Mouse (Mus musculus): ENCODE results near the gene Cfdp1. TPM values are rescaled to one million over a fixed set of nuclear protein-coding genes. Genes with fewer than 3 reads are reported as not detected.

Gene Cfdp1
- polyA plus RNA-seq, 1 experiment: 16.9 TPM

DNA sequence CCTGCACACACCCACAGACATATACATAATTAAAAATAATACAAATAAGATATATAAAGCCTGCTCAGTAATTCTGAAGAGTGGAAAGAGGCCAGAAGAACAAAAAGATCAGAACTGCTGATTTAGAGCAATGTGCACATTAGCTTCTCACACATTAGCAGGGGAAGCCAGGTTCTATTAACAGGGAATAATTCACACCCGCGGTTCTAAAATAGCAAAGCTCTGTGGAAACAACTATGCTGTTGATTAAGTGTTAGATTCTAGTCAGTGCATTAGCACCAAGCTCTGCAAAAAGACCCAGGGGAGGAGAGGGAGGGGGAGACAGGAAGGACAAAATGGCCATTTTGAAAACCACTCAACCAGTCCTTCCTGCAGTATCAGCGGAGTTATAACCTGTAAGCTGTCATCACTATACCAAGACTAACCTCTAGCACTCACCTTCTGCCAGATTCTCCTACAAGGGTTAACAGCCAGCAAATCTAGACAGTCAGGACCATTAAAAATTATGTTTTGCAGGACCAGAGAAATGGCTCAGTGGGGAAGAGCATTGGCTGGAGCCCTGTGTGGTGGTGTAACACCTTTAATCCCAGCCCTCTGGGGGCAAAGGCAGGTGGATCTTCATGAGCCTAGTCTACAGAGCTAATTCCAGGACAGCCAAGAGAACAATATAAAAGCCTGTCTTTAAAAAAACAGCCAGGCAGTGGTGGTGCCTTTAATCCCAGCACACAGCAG is 45.0 kb downstream of the Cfdp1 start:
- peaks cover 3% of the 10 kb centered on the region for H3K27me3 ChIP-seq (replicated peaks)
- peaks cover 24% of the 10 kb centered on the region for H3K36me3 ChIP-seq (replicated peaks; ENCODE audit: low read length)
- TF ChIP-seq GATA1 (IDR thresholded peaks at IDR 0.05; ENCODE audit: borderline replicate concordance, low read length) (no peak), FLI1 (IDR thresholded peaks at IDR 0.05; ENCODE audit: low read length) (no peak)
- 0 out of 2 replicates have a peak, but pooled peaks cover 3% of the 10 kb centered on the region for H3K9me3 ChIP-seq
- peaks cover 13% of the 10 kb centered on the region for H3K4me1 ChIP-seq
- no peak overlapping the region for H3K4me3 ChIP-seq (replicated peaks)

DNA sequence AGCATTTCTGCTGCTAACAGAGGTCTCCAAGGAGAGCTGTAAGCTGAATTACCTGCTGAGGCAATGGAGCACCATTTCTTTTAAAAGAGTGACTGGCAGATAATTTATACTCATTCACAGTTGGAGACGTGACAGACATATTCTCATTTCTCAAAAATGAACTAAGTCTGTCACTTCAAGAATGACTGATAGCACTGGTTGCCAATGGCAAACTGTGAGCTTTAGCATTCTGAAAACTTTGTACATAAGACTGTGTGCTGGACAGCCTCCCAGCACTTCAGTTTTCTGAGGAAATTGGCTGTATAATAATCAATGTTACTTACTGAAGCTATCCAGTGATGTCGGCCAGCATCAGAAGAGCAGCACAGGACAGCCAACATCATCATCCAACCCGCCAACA is 46.1 kb downstream of the Cfdp1 start:
- Histone ChIP-seq H3K36me3 (replicated peaks; ENCODE audit: low read length) (peaks cover 25% of the 10 kb centered on the region), H3K9me3 (0 out of 2 replicates have a peak, but pooled peaks cover 3% of the 10 kb centered on the region), H3K4me3 (replicated peaks) (no peak overlapping the region), H3K4me1 (peaks cover 23% of the 10 kb centered on the region), H3K27me3 (replicated peaks) (no peaks in the 10 kb centered on the region)
- TF ChIP-seq GATA1 (IDR thresholded peaks at IDR 0.05; ENCODE audit: borderline replicate concordance, low read length): no peak
- no peak for TF ChIP-seq FLI1 (IDR thresholded peaks at IDR 0.05; ENCODE audit: low read length)

DNA sequence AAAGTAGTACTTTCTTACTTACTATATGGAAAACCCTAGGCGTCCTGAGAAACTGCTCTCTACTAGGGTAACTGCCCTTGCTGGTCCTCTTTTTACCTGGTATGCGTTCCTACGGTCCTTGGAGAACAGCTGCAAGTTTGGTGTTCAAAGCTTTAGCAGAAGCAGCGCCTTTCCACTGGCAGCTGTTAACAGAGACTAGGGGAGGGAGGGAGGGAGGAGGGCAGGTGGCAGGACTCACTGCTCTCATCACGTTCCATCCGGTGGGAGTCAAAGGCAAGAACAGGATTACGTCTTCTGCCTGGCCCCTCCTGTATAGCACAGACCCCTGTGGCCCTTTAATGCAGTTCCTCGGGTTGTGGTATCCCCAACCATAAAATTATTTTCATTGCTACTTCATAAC is 50.7 kb downstream of the Cfdp1 start:
- Histone ChIP-seq H3K9me3 (no peaks in the 10 kb centered on the region), H3K36me3 (replicated peaks; ENCODE audit: low read length) (peaks cover 19% of the 10 kb centered on the region), H3K4me1 (peaks cover 31% of the 10 kb centered on the region), H3K4me3 (replicated peaks) (no peak overlapping the region), H3K27me3 (replicated peaks) (peaks cover 3% of the 10 kb centered on the region)
- TF ChIP-seq FLI1 (IDR thresholded peaks at IDR 0.05; ENCODE audit: low read length): no peak
- TF ChIP-seq GATA1 (IDR thresholded peaks at IDR 0.05; ENCODE audit: borderline replicate concordance, low read length): no peak

DNA sequence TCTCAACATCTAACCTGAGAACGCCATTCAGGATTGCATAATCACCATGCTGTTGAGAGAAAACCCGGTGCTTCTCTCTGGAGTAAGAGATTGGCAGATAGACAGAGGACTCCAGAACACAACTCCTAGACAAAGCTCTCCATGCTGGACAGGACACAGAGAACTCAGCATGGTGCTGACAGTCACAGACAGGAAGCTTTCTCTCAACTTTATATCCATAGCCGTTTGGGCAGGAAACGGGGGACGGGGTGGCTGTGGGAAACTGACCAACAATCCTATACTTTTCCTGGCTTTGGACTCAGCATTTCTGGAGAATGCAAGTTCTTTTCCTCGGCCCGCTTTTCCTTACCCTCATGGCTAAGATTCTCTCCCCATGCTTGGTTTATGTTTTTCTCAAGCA is 51.8 kb downstream of the Cfdp1 start:
- peaks cover 3% of the 10 kb centered on the region for H3K27me3 ChIP-seq (replicated peaks)
- peaks cover 25% of the 10 kb centered on the region for H3K36me3 ChIP-seq (replicated peaks; ENCODE audit: low read length)
- H3K4me3 ChIP-seq (replicated peaks): no peak overlapping the region
- peaks cover 31% of the 10 kb centered on the region for H3K4me1 ChIP-seq
- no peaks in the 10 kb centered on the region for H3K9me3 ChIP-seq
- TF ChIP-seq GATA1 (IDR thresholded peaks at IDR 0.05; ENCODE audit: borderline replicate concordance, low read length): no peak

DNA sequence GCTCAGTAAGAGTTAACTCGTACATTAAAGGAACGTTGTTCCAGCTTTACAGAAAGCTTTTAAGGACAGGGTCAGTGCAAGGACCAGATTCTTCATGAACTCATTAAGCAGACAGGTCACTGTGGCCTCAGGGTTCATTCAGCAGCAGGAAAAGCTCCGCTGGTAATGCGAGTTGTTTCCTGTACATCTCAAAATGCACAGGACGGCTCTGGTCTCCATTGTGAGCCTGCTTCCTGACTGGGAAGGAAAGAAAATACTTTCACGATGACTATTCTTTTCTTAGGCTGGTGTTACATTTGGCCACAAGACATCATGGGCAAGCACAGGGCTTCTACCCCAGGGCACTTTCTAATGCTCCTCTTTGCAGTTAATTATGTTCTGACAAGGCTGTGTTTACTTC is 52.6 kb downstream of the Cfdp1 start:
- Histone ChIP-seq H3K4me3 (replicated peaks) (no peak overlapping the region), H3K4me1 (peaks cover 37% of the 10 kb centered on the region), H3K27me3 (replicated peaks) (peaks cover 3% of the 10 kb centered on the region), H3K9me3 (no peaks in the 10 kb centered on the region), H3K36me3 (replicated peaks; ENCODE audit: low read length) (peaks cover 33% of the 10 kb centered on the region)
- TF ChIP-seq GATA1 (IDR thresholded peaks at IDR 0.05; ENCODE audit: borderline replicate concordance, low read length): no peak
- no peak for TF ChIP-seq FLI1 (IDR thresholded peaks at IDR 0.05; ENCODE audit: low read length)

GRCm38 (mm10) chr8:111796528-111796927 is 57.6 kb downstream of the Cfdp1 start:
- peaks cover 3% of the 10 kb centered on the region for H3K27me3 ChIP-seq (replicated peaks)
- peaks cover 30% of the 10 kb centered on the region for H3K4me1 ChIP-seq
- H3K36me3 ChIP-seq (replicated peaks; ENCODE audit: low read length): peaks cover 46% of the 10 kb centered on the region
- TF ChIP-seq FLI1 (IDR thresholded peaks at IDR 0.05; ENCODE audit: low read length) (no peak), GATA1 (IDR thresholded peaks at IDR 0.05; ENCODE audit: borderline replicate concordance, low read length) (no peak)
- H3K9me3 ChIP-seq: no peaks in the 10 kb centered on the region
- H3K4me3 ChIP-seq (replicated peaks): no peak overlapping the region

DNA sequence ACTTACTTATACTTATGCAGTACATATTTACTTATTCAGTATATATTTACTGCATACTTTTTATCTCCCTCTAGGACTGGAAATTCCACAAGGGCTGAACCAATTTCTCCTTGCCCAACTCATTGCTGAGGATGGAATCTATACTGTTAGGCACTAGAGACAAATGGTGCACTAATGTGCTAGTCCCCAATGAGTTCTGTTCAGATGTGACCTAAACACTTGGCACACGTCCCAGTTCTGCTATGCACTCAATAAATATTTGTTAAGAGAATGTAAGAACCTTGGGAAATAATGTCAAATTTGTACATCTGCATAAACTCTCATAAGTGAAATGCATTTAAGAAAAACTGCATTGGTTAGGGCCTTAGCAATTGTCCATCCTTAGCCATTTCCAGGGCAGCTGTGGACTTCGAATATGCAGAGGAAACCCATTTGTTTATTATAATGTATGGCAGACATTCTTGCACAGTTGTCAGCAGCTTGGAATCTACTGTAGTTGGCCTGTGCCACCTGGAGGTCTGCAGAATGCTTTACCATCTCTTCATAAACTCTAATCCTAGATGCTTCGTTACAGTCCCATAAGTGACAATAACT is 60.7 kb downstream of the Cfdp1 start:
- Histone ChIP-seq H3K9me3 (no peaks in the 10 kb centered on the region), H3K27me3 (replicated peaks) (no peaks in the 10 kb centered on the region), H3K4me1 (peaks cover 23% of the 10 kb centered on the region), H3K4me3 (replicated peaks) (no peak overlapping the region), H3K36me3 (replicated peaks; ENCODE audit: low read length) (peaks cover 48% of the 10 kb centered on the region)
- TF ChIP-seq GATA1 (IDR thresholded peaks at IDR 0.05; ENCODE audit: borderline replicate concordance, low read length) (no peak), FLI1 (IDR thresholded peaks at IDR 0.05; ENCODE audit: low read length) (no peak)

DNA sequence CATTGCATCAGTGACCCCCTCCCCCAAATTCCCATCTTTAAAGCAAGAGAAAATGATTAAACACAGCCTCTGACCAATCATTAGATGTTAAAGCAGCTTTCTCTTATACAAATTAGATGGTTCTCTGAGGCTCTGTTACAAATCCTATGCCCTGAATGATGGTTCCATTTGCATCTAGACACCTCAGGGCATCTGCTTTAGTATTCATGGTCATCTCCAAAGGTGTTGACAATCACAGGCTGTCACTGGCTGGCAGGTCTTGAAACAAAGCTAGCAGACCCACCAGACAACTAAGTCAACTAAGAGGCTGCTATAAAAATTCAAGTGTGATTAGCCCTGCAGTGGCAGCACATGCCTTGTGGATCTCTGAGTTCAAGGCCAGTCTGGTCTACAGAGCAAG is 64.5 kb downstream of the Cfdp1 start:
- TF ChIP-seq FLI1 (IDR thresholded peaks at IDR 0.05; ENCODE audit: low read length) (no peak), GATA1 (IDR thresholded peaks at IDR 0.05; ENCODE audit: borderline replicate concordance, low read length) (no peak)
- peaks cover 28% of the 10 kb centered on the region for H3K36me3 ChIP-seq (replicated peaks; ENCODE audit: low read length)

GRCm38 (mm10) chr8:111789200-111789599 is 64.9 kb downstream of the Cfdp1 start:
- Histone ChIP-seq H3K4me3 (replicated peaks) (no peak overlapping the region), H3K27me3 (replicated peaks) (no peaks in the 10 kb centered on the region), H3K4me1 (peaks cover 27% of the 10 kb centered on the region), H3K9me3 (no peaks in the 10 kb centered on the region), H3K36me3 (replicated peaks; ENCODE audit: low read length) (peaks cover 24% of the 10 kb centered on the region)
- TF ChIP-seq FLI1 (IDR thresholded peaks at IDR 0.05; ENCODE audit: low read length) (no peak), GATA1 (IDR thresholded peaks at IDR 0.05; ENCODE audit: borderline replicate concordance, low read length) (no peak)

More for the DNA sequence above, 64.5 kb downstream of the Cfdp1 start:
- Histone ChIP-seq H3K4me3 (replicated peaks) (no peak overlapping the region), H3K27me3 (replicated peaks) (no peaks in the 10 kb centered on the region), H3K4me1 (peaks cover 29% of the 10 kb centered on the region), H3K9me3 (no peaks in the 10 kb centered on the region)

DNA sequence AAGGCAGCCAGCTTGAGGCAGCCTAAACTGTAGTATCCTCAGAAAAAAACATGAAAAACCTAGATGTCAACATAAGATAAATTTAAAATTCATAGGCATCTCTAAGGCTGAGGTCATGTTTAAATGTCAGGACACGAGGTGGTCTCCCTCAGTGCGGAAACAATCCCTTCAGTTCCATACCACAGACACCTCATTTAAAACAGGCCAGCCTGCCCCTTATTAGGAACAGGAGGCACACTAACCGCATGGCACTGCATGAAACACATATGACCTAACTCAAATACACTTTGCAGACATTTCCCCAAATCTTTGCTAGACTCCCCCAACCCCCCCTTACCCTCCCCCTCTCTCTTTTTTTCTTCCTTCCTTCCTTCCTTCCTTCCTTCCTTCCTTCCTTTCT is 65.6 kb downstream of the Cfdp1 start:
- H3K9me3 ChIP-seq: no peaks in the 10 kb centered on the region
- peaks cover 18% of the 10 kb centered on the region for H3K36me3 ChIP-seq (replicated peaks; ENCODE audit: low read length)
- H3K27me3 ChIP-seq (replicated peaks): no peaks in the 10 kb centered on the region
- H3K4me3 ChIP-seq (replicated peaks): no peak overlapping the region
- TF ChIP-seq GATA1 (IDR thresholded peaks at IDR 0.05; ENCODE audit: borderline replicate concordance, low read length) (no peak), FLI1 (IDR thresholded peaks at IDR 0.05; ENCODE audit: low read length) (no peak)
- H3K4me1 ChIP-seq: peaks cover 27% of the 10 kb centered on the region

Measured in megakaryocyte, embryonic 14.5 days (primary cell).